Mouse (Mus musculus) MEL (cell line): ENCODE measurements around the gene Spag8. TPM values are rescaled to one million over a fixed set of nuclear protein-coding genes. Genes with fewer than 3 reads are reported as not detected.

ENCODE experiments used
- DNase-seq: peaks from one replicate; pipeline ENCODE4 v3.0.0; 2011; ENCODE audit warnings: low read depth, low spot score
- H3K27ac ChIP-seq: 2 replicates; pipeline ENCODE4 v1.5.1; 2012; ENCODE audit warnings: low read depth, mild to moderate bottlenecking, control low read depth, low read length, moderate library complexity; ENCODE audit not compliant: control insufficient read depth
- H3K27me3 ChIP-seq, 2 experiments: fragments of 150-350 bp in 1 of 2; sonication (generic) in 1 of 2; 2 replicates each; pipeline ENCODE4 v1.6.1; 2012; ENCODE audit warnings: low read length in 2 of 2, mild to moderate bottlenecking in 2 of 2, improper control_type of control experiment in 1 of 2, moderate library complexity in 1 of 2; ENCODE audit not compliant: insufficient read depth in 2 of 2, control insufficient read depth in 1 of 2
- H3K36me3 ChIP-seq, 2 experiments: 2 replicates each; pipeline ENCODE4 v1.6.1; 2012 to 2014; ENCODE audit warnings: low read length in 2 of 2, improper control_type of control experiment in 1 of 2, inconsistent platforms in 1 of 2, mild to moderate bottlenecking in 1 of 2; ENCODE audit not compliant: insufficient read depth in 2 of 2, control insufficient read depth in 1 of 2
- H3K4me1 ChIP-seq, 2 experiments: fragments of 150-350 bp in 1 of 2; sonication (generic) in 1 of 2; 2 replicates each; pipeline ENCODE4 v1.6.1; 2012; ENCODE audit warnings: low read length in 2 of 2, improper control_type of control experiment in 1 of 2, mild to moderate bottlenecking in 1 of 2; ENCODE audit not compliant: insufficient read depth in 2 of 2, control insufficient read depth in 1 of 2
- H3K4me3 ChIP-seq, 2 experiments: fragments of 150-350 bp in 1 of 2; sonication (generic) in 1 of 2; 2 replicates each; pipeline ENCODE4 v1.5.1; 2012; ENCODE audit warnings: low read depth in 2 of 2, low read length in 2 of 2, mild to moderate bottlenecking in 2 of 2, moderate library complexity in 2 of 2, control low read depth in 1 of 2, improper control_type of control experiment in 1 of 2; ENCODE audit not compliant: control insufficient read depth in 1 of 2, insufficient read depth in 1 of 2
- H3K79me2 ChIP-seq: 2 replicates; pipeline ENCODE4 v1.6.1; 2012; ENCODE audit warnings: mild to moderate bottlenecking, low read length, moderate library complexity; ENCODE audit not compliant: control insufficient read depth, poor library complexity, insufficient read depth
- H3K9ac ChIP-seq: 2 replicates; pipeline ENCODE4 v1.6.1; 2012; ENCODE audit warnings: low read depth, mild to moderate bottlenecking, control low read depth, low read length, moderate library complexity; ENCODE audit not compliant: control insufficient read depth, poor library complexity, severe bottlenecking
- H3K9me3 ChIP-seq: fragments of 150-350 bp; sonication (generic); replicated peaks from 2 replicates; pipeline ENCODE4 v1.6.1; 2012; ENCODE audit warnings: mild to moderate bottlenecking, low read length, improper control_type of control experiment, moderate library complexity; ENCODE audit not compliant: insufficient read depth
- BHLHE40 ChIP-seq: IDR thresholded peaks from 2 replicates; pipeline ENCODE4 v1.6.1; 2012; ENCODE audit warnings: low read depth, mild to moderate bottlenecking, inconsistent platforms, low read length, improper control_type of control experiment, borderline replicate concordance
- CHD1 ChIP-seq: IDR thresholded peaks from 2 replicates; pipeline ENCODE4 v1.6.1; 2012; ENCODE audit warnings: low read depth, mild to moderate bottlenecking, inconsistent platforms, low read length, improper control_type of control experiment
- CHD2 ChIP-seq: IDR thresholded peaks from 2 replicates; pipeline ENCODE4 v1.6.1; 2011; ENCODE audit warnings: low read length, improper control_type of control experiment
- CTCF ChIP-seq, 3 experiments: IDR thresholded peaks in 2 of 3; conservative IDR thresholded peaks in 1 of 3; 2 replicates each; pipeline ENCODE4 v1.5.1; 2011 to 2012; ENCODE audit warnings: low read length in 3 of 3, low read depth in 2 of 3, mild to moderate bottlenecking in 2 of 3, improper control_type of control experiment in 1 of 3, inconsistent platforms in 1 of 3, mixed read lengths in 1 of 3, moderate library complexity in 1 of 3; ENCODE audit not compliant: control insufficient read depth in 1 of 3, insufficient read depth in 1 of 3, poor library complexity in 1 of 3, severe bottlenecking in 1 of 3
- E2F4 ChIP-seq: IDR thresholded peaks from 2 replicates; pipeline ENCODE4 v1.6.1; 2011; ENCODE audit warnings: low read depth, low read length, improper control_type of control experiment, borderline replicate concordance
- ELF1 ChIP-seq: IDR thresholded peaks from 2 replicates; pipeline ENCODE4 v1.6.1; 2014; ENCODE audit warnings: low read depth, mild to moderate bottlenecking, inconsistent platforms, low read length, improper control_type of control experiment, moderate library complexity
- EP300 ChIP-seq, 2 experiments: IDR thresholded peaks; 2 replicates each; pipeline ENCODE4 v1.6.1; 2011; ENCODE audit warnings: improper control_type of control experiment in 2 of 2, low read length in 2 of 2, low read depth in 1 of 2, mild to moderate bottlenecking in 1 of 2
- ETS1 ChIP-seq: IDR thresholded peaks from 2 replicates; pipeline ENCODE4 v1.6.1; 2012; ENCODE audit warnings: low read depth, mild to moderate bottlenecking, inconsistent platforms, low read length, improper control_type of control experiment, moderate library complexity
- GATA1 ChIP-seq: IDR thresholded peaks from 2 replicates; pipeline ENCODE4 v1.6.1; 2011; ENCODE audit warnings: low read depth, low read length, improper control_type of control experiment
- HCFC1 ChIP-seq: IDR thresholded peaks from 2 replicates; pipeline ENCODE4 v1.6.1; 2012; ENCODE audit warnings: low read depth, mild to moderate bottlenecking, inconsistent platforms, low read length, improper control_type of control experiment, moderate library complexity
- MAZ ChIP-seq: IDR thresholded peaks from 2 replicates; pipeline ENCODE4 v1.6.1; 2012; ENCODE audit warnings: low read depth, mild to moderate bottlenecking, inconsistent platforms, low read length, improper control_type of control experiment
- MXI1 ChIP-seq: IDR thresholded peaks from 2 replicates; pipeline ENCODE4 v1.6.1; 2011; ENCODE audit warnings: mild to moderate bottlenecking, low read depth, low read length, improper control_type of control experiment
- MYC ChIP-seq: IDR thresholded peaks from 2 replicates; pipeline ENCODE4 v1.6.1; 2011; ENCODE audit warnings: low read depth, mild to moderate bottlenecking, low read length, improper control_type of control experiment, moderate library complexity
- NELFE ChIP-seq: IDR thresholded peaks from 2 replicates; pipeline ENCODE4 v1.6.1; 2011; ENCODE audit warnings: low read depth, low read length, improper control_type of control experiment
- NRF1 ChIP-seq: IDR thresholded peaks from 2 replicates; pipeline ENCODE4 v1.6.1; 2014; ENCODE audit warnings: low read depth, mild to moderate bottlenecking, inconsistent platforms, low read length, improper control_type of control experiment, moderate library complexity; ENCODE audit not compliant: poor library complexity, insufficient read depth, severe bottlenecking
- POLR2A ChIP-seq, 2 experiments: IDR thresholded peaks; 2 replicates each; pipeline ENCODE4 v1.6.1; 2011 to 2012; ENCODE audit warnings: low read length in 2 of 2, mild to moderate bottlenecking in 2 of 2, control low read depth in 1 of 2, improper control_type of control experiment in 1 of 2, low read depth in 1 of 2, moderate library complexity in 1 of 2; ENCODE audit not compliant: control insufficient read depth in 1 of 2, insufficient read depth in 1 of 2, poor library complexity in 1 of 2
- POLR2AphosphoS5 ChIP-seq: IDR thresholded peaks from 2 replicates; pipeline ENCODE4 v1.6.1; 2012; ENCODE audit warnings: low read depth, borderline replicate concordance, mild to moderate bottlenecking, inconsistent platforms, low read length, moderate library complexity, mixed read lengths
- SIN3A ChIP-seq: IDR thresholded peaks from 2 replicates; pipeline ENCODE4 v1.6.1; 2012; ENCODE audit warnings: low read length, improper control_type of control experiment, inconsistent platforms
- TBP ChIP-seq: IDR thresholded peaks from 2 replicates; pipeline ENCODE4 v1.8.0; 2011; ENCODE audit warnings: low read depth, low read length, improper control_type of control experiment
- ZC3H11A ChIP-seq: IDR thresholded peaks from 2 replicates; pipeline ENCODE4 v1.6.1; 2012; ENCODE audit warnings: low read depth, mild to moderate bottlenecking, inconsistent platforms, low read length, improper control_type of control experiment
- ZKSCAN1 ChIP-seq: IDR thresholded peaks from 2 replicates; pipeline ENCODE4 v1.6.1; 2012; ENCODE audit warnings: low read depth, mild to moderate bottlenecking, inconsistent platforms, low read length, improper control_type of control experiment, moderate library complexity
- ZMIZ1 ChIP-seq: IDR thresholded peaks from 2 replicates; pipeline ENCODE4 v1.6.1; 2012; ENCODE audit warnings: low read depth, mild to moderate bottlenecking, inconsistent platforms, low read length, improper control_type of control experiment, moderate library complexity
- ZNF384 ChIP-seq: IDR thresholded peaks from 2 replicates; pipeline ENCODE4 v1.6.1; 2012; ENCODE audit warnings: low read depth, mild to moderate bottlenecking, inconsistent platforms, low read length, improper control_type of control experiment
- polyA plus RNA-seq, 2 experiments: library from polyadenylated mRNA; stranded (reverse) in 1 of 2; unstranded in 1 of 2; fragments of >175 nt in 1 of 2; fragments of >200 nt in 1 of 2; gene quantifications; 2 replicates each; pipeline versions ENCODE4 v1.2.1 to v1.2.4; 2012; ENCODE audit warnings: low replicate concordance in 2 of 2, low read depth in 1 of 2; ENCODE audit not compliant: insufficient read length in 2 of 2, insufficient read depth in 1 of 2, missing spikeins in 1 of 2
- total RNA-seq: library from RNA; depleted of rRNA; stranded (reverse); fragments of 300-350 nt; gene quantifications from 2 replicates; pipeline ENCODE4 v1.2.3, GENCODE M21; 2012

The Spag8 gene
- total and polyA plus RNA-seq, 3 experiments = 0.15 to 0.57 TPM; not detected in 1

DNA sequence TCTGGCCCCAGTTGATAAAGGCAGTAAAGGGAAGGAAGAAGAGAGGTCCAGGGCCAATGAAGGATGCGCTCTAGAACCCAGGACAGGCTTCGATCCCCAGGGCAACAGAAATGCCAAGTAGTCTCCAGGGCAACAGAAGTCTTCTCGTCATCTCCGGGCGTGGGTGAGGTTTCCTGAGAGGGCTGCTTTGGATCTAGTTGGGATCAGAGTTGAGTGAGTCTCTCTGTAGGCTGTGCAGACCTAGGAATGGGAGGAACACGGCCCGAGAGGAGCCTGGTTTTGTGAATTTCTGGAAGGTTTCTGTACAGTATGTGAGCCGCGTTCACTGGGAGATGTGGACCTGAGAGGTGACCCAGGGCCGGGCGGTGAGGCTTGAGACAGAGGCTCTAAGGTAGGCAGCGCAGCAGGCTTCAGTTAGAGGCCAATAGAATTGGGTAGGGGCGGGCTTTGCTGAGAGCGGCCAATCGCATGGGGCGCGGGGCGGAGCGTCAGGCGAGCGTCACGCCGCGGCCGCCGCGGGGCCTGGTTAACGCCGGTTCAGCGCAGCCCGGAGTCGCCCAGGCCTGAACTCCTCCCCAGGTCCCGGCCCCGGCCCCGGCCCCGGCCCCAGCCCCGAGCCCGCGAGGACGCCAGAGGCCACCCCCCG lies 15.5 kb upstream of the Spag8 start, which contains the start of the genes Tmem8b and Fam221b:
Gene Tmem8b, plus strand, starts transcription at position 190 of the 646 bp plus-strand sequence.
Gene Fam221b, minus strand, starts transcription at position 364 of the 646 bp plus-strand sequence.
- Histone ChIP-seq H3K9me3 (no peaks in the 10 kb centered on the region), H3K79me2 (no peaks in the 10 kb centered on the region; the same call in 1 of the 2 replicates), H3K4me1 (peaks cover 0 to 12% of the 10 kb centered on the region in 2 experiments; a peak in 2 of 4 replicates), H3K4me3 (peak within 1 kb of the TSS; percentile 78 to 87), H3K36me3 (no peaks in the 10 kb centered on the region; a peak in 1 of 4 replicates), H3K27ac (no peak within 1 kb of the TSS), H3K9ac (peak within 1 kb of the TSS; percentile 74), H3K27me3 (peaks cover 0 to 1% of the 10 kb centered on the region in 2 experiments; a peak in 1 of 4 replicates)
- no peak for TF ChIP-seq MAZ
- no peak for TF ChIP-seq ZC3H11A
- no peak for TF ChIP-seq BHLHE40
- TF ChIP-seq HCFC1 = peak; percentile 38; the same call in 1 of the 2 replicates
- no peak for TF ChIP-seq MYC
- peak; percentile 32; the same call in 1 of the 2 replicates for TF ChIP-seq SIN3A
- no peak for TF ChIP-seq POLR2AphosphoS5
- no peak for TF ChIP-seq CHD1
- TF ChIP-seq GATA1 = no peak
- no peak for TF ChIP-seq ZKSCAN1
- TF ChIP-seq NELFE = no peak
- TF ChIP-seq EP300 (IDR thresholded peaks at IDR 0.05; ENCODE audit: low read depth in 1 of 2, low read length in 2 of 2) = no peak
- no peak for TF ChIP-seq ZNF384
- no peak for TF ChIP-seq CTCF (IDR thresholded peaks at IDR 0.05 in 2 of 3, conservative IDR thresholded peaks at IDR 0.05 in 1 of 3; ENCODE audit: control insufficient read depth in 1 of 3, insufficient read depth in 1 of 3, low read depth in 2 of 3, low read length in 3 of 3, poor library complexity in 1 of 3, severe bottlenecking in 1 of 3)
- no peak for TF ChIP-seq ZMIZ1
- TF ChIP-seq ETS1 = no peak
- TF ChIP-seq TBP = 0 out of 2 replicates have a peak, but pooled peaks have one; percentile 22
- peak in 1 of 2 experiments; percentile 48; a peak in 1 of 4 replicates for TF ChIP-seq POLR2A (IDR thresholded peaks at IDR 0.05; ENCODE audit: control insufficient read depth in 1 of 2, insufficient read depth in 1 of 2, low read depth in 1 of 2, low read length in 2 of 2, poor library complexity in 1 of 2)
- 0 out of 2 replicates have a peak, but pooled peaks have one; percentile 33 for TF ChIP-seq NRF1
- TF ChIP-seq CHD2 = no peak
- no peak for TF ChIP-seq ELF1
- no peak for TF ChIP-seq MXI1
- TF ChIP-seq E2F4 = no peak
- peak; percentile 88 for DNase-seq
